Mouse (Mus musculus): ENCODE measurements around the gene Ctdsp1.

Ctdsp1 gene

GRCm38 (mm10) chr1:74390924-74391748, at the start of gene Ctdsp1:
Gene Ctdsp1 (plus strand): TSS chr1:74391509.
- DNase-seq: peak; percentile 97 to 98

GRCm38 (mm10) chr1:74341898-74342297, 49.4 kb upstream of the Ctdsp1 start:
- DNase-seq: no peak

GRCm38 (mm10) chr1:74342308-74342707, 49.0 kb upstream of the Ctdsp1 start:
- DNase-seq: no peak

- DNase-seq: no peak
These were observed 48.1 kb upstream of the Ctdsp1 start for GRCm38 (mm10) chr1:74343161-74343560.

GRCm38 (mm10) chr1:74344163-74344916, 47.0 kb upstream of the Ctdsp1 start:
- DNase-seq: no peak

- DNase-seq: no peak
These were observed 40.0 kb upstream of the Ctdsp1 start for GRCm38 (mm10) chr1:74351185-74351769.

GRCm38 (mm10) chr1:74352532-74353096, 38.7 kb upstream of the Ctdsp1 start:
- no peak for DNase-seq

GRCm38 (mm10) chr1:74353453-74354229, 37.7 kb upstream of the Ctdsp1 start:
- no peak for DNase-seq

GRCm38 (mm10) chr1:74357531-74357930, 33.8 kb upstream of the Ctdsp1 start:
- no peak for DNase-seq

- DNase-seq: no peak
These were observed 31.3 kb upstream of the Ctdsp1 start for GRCm38 (mm10) chr1:74359952-74360517.

- DNase-seq: peak; percentile 64 to 74
These were observed 29.5 kb upstream of the Ctdsp1 start, which contains the start of gene Catip for GRCm38 (mm10) chr1:74361812-74362211. Gene Catip (plus strand): TSS chr1:74362108.

- no peak for DNase-seq
These were observed 28.7 kb upstream of the Ctdsp1 start for GRCm38 (mm10) chr1:74362325-74363229.

GRCm38 (mm10) chr1:74363437-74363836, 27.9 kb upstream of the Ctdsp1 start:
- no peak for DNase-seq

- no peak for DNase-seq
These were observed 27.0 kb upstream of the Ctdsp1 start for GRCm38 (mm10) chr1:74364270-74364669.

GRCm38 (mm10) chr1:74367886-74368645, 23.2 kb upstream of the Ctdsp1 start:
- DNase-seq: peak in 1 of 2 experiments; percentile 38

- DNase-seq: no peak
These were observed 21.3 kb upstream of the Ctdsp1 start for GRCm38 (mm10) chr1:74370040-74370439.

GRCm38 (mm10) chr1:74373372-74373771, 17.9 kb upstream of the Ctdsp1 start:
- DNase-seq: no peak

- DNase-seq: no peak
These were observed 16.3 kb upstream of the Ctdsp1 start, which contains the start of gene Slc11a1 for GRCm38 (mm10) chr1:74374980-74375379. Gene Slc11a1 (plus strand): TSS chr1:74375195.

- no peak for DNase-seq
These were observed 15.7 kb upstream of the Ctdsp1 start for GRCm38 (mm10) chr1:74375561-74375960.

GRCm38 (mm10) chr1:74376396-74376795, 14.9 kb upstream of the Ctdsp1 start:
- no peak for DNase-seq

Measured in cerebellum, postnatal 36 days (tissue).